Mouse (Mus musculus): ENCODE data around the gene Mpzl2.

DNA sequence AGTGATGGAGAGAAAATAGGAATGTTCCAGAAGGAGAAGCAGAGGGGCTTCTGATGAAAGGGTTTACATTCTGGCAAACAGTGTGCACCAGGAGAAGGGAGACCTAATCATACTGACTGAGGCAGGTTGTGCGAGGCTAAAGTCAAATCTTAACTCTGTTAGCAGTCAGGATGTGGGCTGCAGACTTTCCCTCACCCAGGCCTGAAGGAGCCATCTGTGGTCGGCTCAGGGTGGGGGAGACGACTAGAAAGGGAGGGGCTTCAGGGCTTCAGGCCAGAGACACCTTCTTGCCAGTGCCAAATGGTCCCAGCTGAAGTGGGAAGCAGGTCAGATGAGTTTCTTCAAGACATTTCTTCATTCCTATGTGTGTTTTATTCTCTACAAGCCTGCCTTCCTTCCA, 58.8 kb downstream of the Mpzl2 start:
- no peak for TF ChIP-seq POLR2A (IDR thresholded peaks at IDR 0.05; ENCODE audit: extremely low read depth, insufficient read depth, low read length)
- TF ChIP-seq CTCF (IDR thresholded peaks at IDR 0.05; ENCODE audit: low read depth, low read length): no peak

Data from liver, adult 2 months (tissue).